Mouse (Mus musculus) small intestine, adult 2 months (tissue): ENCODE measurements at regions not wholly inside any gene's neighbourhood (a gene's known extent, or its start where the extent isn't known, plus 50 kb on each side); places are given as distances from the start of the nearest gene placed in this dataset.

Source experiments
- CTCF ChIP-seq: fragments of 200-500 bp; IDR thresholded peaks from 2 replicates; pipeline ENCODE4 v1.5.1; 2012; ENCODE audit warnings: low read depth, mild to moderate bottlenecking, control low read depth, inconsistent platforms, low read length, moderate library complexity, mixed read lengths; ENCODE audit not compliant: insufficient replicate concordance, insufficient read length; ENCODE audit errors: extremely low read depth
- POLR2A ChIP-seq: fragments of 200-500 bp; IDR thresholded peaks from 2 replicates; pipeline ENCODE4 v1.6.1; 2012; ENCODE audit warnings: low read depth, mild to moderate bottlenecking, control low read depth, inconsistent platforms, low read length, moderate library complexity

GRCm38 (mm10) chr9:61727651-61728050 lies 186.7 kb downstream of the Rplp1 start:
- TF ChIP-seq CTCF (no peak), POLR2A (no peak)
